Mouse (Mus musculus) 3134 (cell line): ENCODE data around the gene Hoxa9.

Experiments
- DNase-seq: peaks from one replicate; pipeline ENCODE4 v3.0.0-alpha.2; 2011; ENCODE audit warnings: low spot score; ENCODE audit not compliant: insufficient read length; ENCODE audit errors: extremely low read depth

Gene Hoxa9

GRCm38 (mm10) chr6:52261751-52262462, 31.0 kb upstream of the Hoxa9 start:
- no peak for DNase-seq

- DNase-seq, result no peak
Observed at GRCm38 (mm10) chr6:52260654-52261575, 30.0 kb upstream of the Hoxa9 start, which contains the start of gene Hoxa13. Gene Hoxa13 (minus strand): TSS chr6:52260880.

GRCm38 (mm10) chr6:52259811-52260261, 28.9 kb upstream of the Hoxa9 start:
- no peak for DNase-seq

GRCm38 (mm10) chr6:52259081-52259790, 28.3 kb upstream of the Hoxa9 start:
- DNase-seq, result no peak

GRCm38 (mm10) chr6:52256956-52257355, 26.1 kb upstream of the Hoxa9 start:
- DNase-seq, result no peak

- DNase-seq, result no peak
Observed at GRCm38 (mm10) chr6:52253511-52254500, 22.9 kb upstream of the Hoxa9 start.

GRCm38 (mm10) chr6:52252775-52253376, 22.0 kb upstream of the Hoxa9 start:
- no peak for DNase-seq

GRCm38 (mm10) chr6:52252016-52252774, 21.3 kb upstream of the Hoxa9 start:
- no peak for DNase-seq

GRCm38 (mm10) chr6:52251177-52251879, 20.4 kb upstream of the Hoxa9 start:
- DNase-seq, result no peak

GRCm38 (mm10) chr6:52249826-52250225, 18.9 kb upstream of the Hoxa9 start:
- DNase-seq, result no peak

- DNase-seq, result no peak
Observed at GRCm38 (mm10) chr6:52249415-52249738, 18.5 kb upstream of the Hoxa9 start.

GRCm38 (mm10) chr6:52248638-52249414, 17.9 kb upstream of the Hoxa9 start:
- no peak for DNase-seq

- DNase-seq, result no peak
Observed at GRCm38 (mm10) chr6:52247766-52248637, 17.1 kb upstream of the Hoxa9 start.

GRCm38 (mm10) chr6:52246916-52247315, 16.0 kb upstream of the Hoxa9 start:
- no peak for DNase-seq

GRCm38 (mm10) chr6:52246403-52246803, 15.5 kb upstream of the Hoxa9 start:
- DNase-seq, result no peak

- DNase-seq, result no peak
Observed at GRCm38 (mm10) chr6:52245757-52246142, 14.9 kb upstream of the Hoxa9 start, which contains the start of gene Hoxa11. Gene Hoxa11 (minus strand): TSS chr6:52245810.
